ENCODE assay signal across 8 mouse cellular contexts in genomic region chr9:51007726-51008067, GRCm38 (mm10). TPM values are rescaled to one million over a fixed set of nuclear protein-coding genes. Genes with fewer than 3 reads are reported as not detected.
A peak's percentile ranks its signal among the peaks of the same experiment; 100 is the strongest.
DNase-seq lines count a peak whose midpoint lies in the region; ATAC-seq and TF ChIP-seq lines count a peak whose summit lies in the region.

No protein-coding gene starts in this region.

- WGBS in hindbrain, postnatal 0 days = 11% methylated on average over 10 of the region's 10 CpGs

- no peaks in the 10 kb centered on the region for H3K9me3 ChIP-seq in hindbrain, postnatal 0 days (ENCODE audit: low read length)

- TF ChIP-seq CTCF in left cerebral cortex, adult 2 months (IDR thresholded peaks at IDR 0.05) = no peak
- no peak for TF ChIP-seq CTCF in hindbrain, postnatal 0 days (IDR thresholded peaks at IDR 0.05; ENCODE audit: low read depth)

- H3K9ac ChIP-seq in hindbrain, postnatal 0 days (replicated peaks; ENCODE audit: low read length) = peak overlapping the region; percentile 89

- peak overlapping the region; percentile 77 for H3K4me2 ChIP-seq in hindbrain, postnatal 0 days (ENCODE audit: low read depth, low read length)
- H3K4me2 ChIP-seq in myocyte (ENCODE audit: low read depth) = peak overlapping the region; percentile 88

- H3K27me3 ChIP-seq in hindbrain, postnatal 0 days (ENCODE audit: insufficient read depth, low read length) = no peaks in the 10 kb centered on the region
- no peaks in the 10 kb centered on the region for H3K27me3 ChIP-seq in myocyte (ENCODE audit: control insufficient read depth, insufficient read depth, insufficient read length)

- peak overlapping the region; percentile 98 for H3K27ac ChIP-seq in left cerebral cortex, adult 2 months
- H3K27ac ChIP-seq in brown adipose tissue, adult 24 weeks (replicated peaks; ENCODE audit: low read depth, low read length) = peak overlapping the region; percentile 94
- peak overlapping the region; percentile 86; the same call in 1 of the 2 replicates for H3K27ac ChIP-seq in hindbrain, postnatal 0 days

- no peak for DNase-seq in left cerebral cortex, adult 2 months (ENCODE audit: extremely low spot score in 1 of 2, low spot score in 2 of 2)
- DNase-seq in left cerebral cortex, adult 18-20 months (ENCODE audit: low spot score in 2 of 2) = no peak
- DNase-seq in hindbrain, postnatal 0 days (ENCODE audit: low spot score) = no peak
- no peak for DNase-seq in right cerebral cortex, postnatal 4 days
- DNase-seq in cerebellum, adult 9-11 months = no peak

- peak overlapping the region; percentile 98 for H3K4me3 ChIP-seq in left cerebral cortex, adult 2 months
- peak overlapping the region; percentile 97 for H3K4me3 ChIP-seq in brown adipose tissue, adult 24 weeks (ENCODE audit: insufficient read depth, low read depth, low read length)
- peak overlapping the region; percentile 96 for H3K4me3 ChIP-seq in hindbrain, postnatal 0 days (ENCODE audit: low read length)
- peak overlapping the region; percentile 40 for H3K4me3 ChIP-seq in myocyte

- peak overlapping the region; percentile 81 for H3ac ChIP-seq in myocyte (ENCODE audit: control insufficient read depth, insufficient read length)

- intact Hi-C loops in left cerebral cortex, adult 2 months (cut with DNase I) = loop anchor here (2.0 to 5.0 kb wide), 2 partner anchors 95 to 207 kb away; no protein-coding TSS in a partner anchor

- no peak for TF ChIP-seq POLR2A in myocyte (IDR thresholded peaks at IDR 0.05; ENCODE audit: insufficient read length, low read depth)

- H3K36me3 ChIP-seq in hindbrain, postnatal 0 days (ENCODE audit: insufficient read depth, low read length) = no peaks in the 10 kb centered on the region
- H3K36me3 ChIP-seq in myocyte (ENCODE audit: control insufficient read depth, insufficient read depth) = no peaks in the 10 kb centered on the region

- H3K79me2 ChIP-seq in myocyte (ENCODE audit: control insufficient read depth, insufficient read depth) = peaks cover 39% of the 10 kb centered on the region

- no peaks in the 10 kb centered on the region; the same call in 1 of the 2 replicates for H3K4me1 ChIP-seq in brown adipose tissue, adult 24 weeks (ENCODE audit: control insufficient read depth, insufficient read depth, insufficient read length, low read length)
- H3K4me1 ChIP-seq in hindbrain, postnatal 0 days (ENCODE audit: insufficient read depth, low read length) = no peaks in the 10 kb centered on the region

- no peak for ATAC-seq in hindbrain, postnatal 0 days
- no peak for ATAC-seq in CD4-positive, CD25-positive, alpha-beta regulatory T cell, adult 4 months

TF ChIP-seq in myocyte, 11 proteins besides CTCF, POLR2A, EP300 and RAD21:
- TF ChIP-seq USF1 (IDR thresholded peaks at IDR 0.05; ENCODE audit: low read depth) (no peak), SRF (IDR thresholded peaks at IDR 0.05; ENCODE audit: control insufficient read depth, insufficient read length, low read depth) (no peak), POLR2AphosphoS2 (IDR thresholded peaks at IDR 0.05; ENCODE audit: insufficient read length, low read depth) (no peak), MAX (IDR thresholded peaks at IDR 0.05; ENCODE audit: low read depth) (no peak), TCF12 (IDR thresholded peaks at IDR 0.05; ENCODE audit: insufficient read depth, poor library complexity, severe bottlenecking) (no peak)

RNA-seq across cellular contexts. Expression of gene Sik2, which starts 1.2 kb away (rescaled TPM):
- 10 to 100 TPM; 57.5 to 84.4 TPM for total RNA-seq in left cerebral cortex, adult 2 months (2021)
- total RNA-seq in left cerebral cortex, adult 18-20 months (2021) = 10 to 100 TPM; 57.7 to 86.6 TPM
- polyA plus RNA-seq in brown adipose tissue, adult 24 weeks (2012; ENCODE audit: insufficient read depth, insufficient read length, missing spikeins) = 117 and 199 TPM in 2 replicates
- total RNA-seq in hindbrain, postnatal 0 days (2014; rRNA removed) = 24.4 and 26.1 TPM in 2 replicates
- 11.7 and 13.0 TPM in 2 replicates for polyA plus RNA-seq in hindbrain, postnatal 0 days (2015; fragmentation: Nextera tagmentation; extraction: Ambion mirVana)
- polyA plus RNA-seq in myocyte (2012; fragmentation: generic; extraction: Trizol) = 10.5 TPM
- 10 to 100 TPM; 18.9 to 22.2 TPM for polyA plus RNA-seq in CD4-positive, CD25-positive, alpha-beta regulatory T cell, adult 4 months (2017; shearing (Covaris generic))

RNA-seq across cellular contexts. Expression of gene Btg4, which starts 53.0 kb away (rescaled TPM):
- total RNA-seq in left cerebral cortex, adult 2 months (2021) = not detected
- total RNA-seq in left cerebral cortex, adult 18-20 months (2021) = not detected
- not detected in 2 replicates for polyA plus RNA-seq in brown adipose tissue, adult 24 weeks (2012; ENCODE audit: insufficient read depth, insufficient read length, missing spikeins)
- total RNA-seq in hindbrain, postnatal 0 days (2014; rRNA removed) = not detected in 2 replicates
- polyA plus RNA-seq in hindbrain, postnatal 0 days (2015; fragmentation: Nextera tagmentation; extraction: Ambion mirVana) = not detected in 2 replicates
- polyA plus RNA-seq in myocyte (2012; fragmentation: generic; extraction: Trizol) = 0.04 TPM
- polyA plus RNA-seq in CD4-positive, CD25-positive, alpha-beta regulatory T cell, adult 4 months (2017; shearing (Covaris generic)) = not detected

Comparison
In these comparisons a context has a peak if more than half of its experiments do, and no peak if none do; other contexts are left out.
1. H3K4me3 ChIP-seq: peak in every context shown above with its lines; median percentile 98 in left cerebral cortex, adult 2 months; 97 in brown adipose tissue, adult 24 weeks; 96 in hindbrain, postnatal 0 days; 40 in myocyte.